Mouse (Mus musculus) cerebellum, adult 9-11 months (tissue): Measurements from ENCODE around the gene Sec22c.
A peak's percentile ranks its signal among the peaks of the same experiment; 100 is the strongest.

Source experiments
- DNase-seq: peaks from one replicate; pipeline ENCODE4 v3.0.0; 2022

Sec22c gene

DNA sequence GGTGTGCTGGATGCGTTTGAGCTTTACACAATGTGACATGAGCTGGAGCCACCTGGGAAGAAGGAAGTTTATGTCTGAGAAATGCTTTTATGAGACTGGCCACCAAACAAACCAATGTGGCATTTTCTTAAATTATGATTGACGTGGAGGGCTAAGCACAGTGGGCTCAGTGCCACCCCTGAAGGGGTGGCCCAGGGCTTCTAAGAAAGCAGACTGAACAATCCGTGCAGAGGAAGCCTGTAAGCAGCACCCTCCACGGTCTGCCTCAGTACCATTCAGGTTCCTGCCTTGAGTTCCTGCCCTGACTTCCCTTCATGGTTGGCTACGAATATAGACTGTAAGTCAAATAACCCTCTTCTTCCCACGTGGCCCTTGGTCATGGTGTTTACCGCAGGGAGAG lies 14.6 kb downstream of the Sec22c start:
- DNase-seq: no peak

DNA sequence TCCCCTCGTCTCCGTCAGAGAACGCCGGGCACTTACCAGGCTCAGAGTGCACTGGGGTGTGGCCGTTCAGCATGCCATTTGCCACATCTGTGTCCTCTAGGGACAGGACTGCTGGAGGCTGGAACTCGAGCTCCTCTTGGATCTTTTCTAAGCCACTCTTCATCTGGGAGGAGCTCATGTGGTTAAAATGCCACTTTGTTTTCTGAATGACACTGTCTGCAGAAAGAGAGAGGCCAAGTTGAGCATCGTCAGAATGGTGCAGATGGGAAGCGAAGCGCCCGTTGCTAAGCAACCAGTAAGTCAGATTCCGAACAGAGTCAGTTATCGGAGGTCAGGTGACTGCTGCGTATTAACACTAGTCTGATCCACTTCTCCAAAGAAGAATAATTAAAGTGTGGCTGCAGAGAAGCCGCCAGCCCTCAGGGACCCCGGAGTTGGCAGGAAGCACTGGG lies 15.1 kb downstream of the Sec22c start:
- DNase-seq: no peak

- DNase-seq: no peak
Observed at GRCm38 (mm10) chr9:121684702-121685101, 20.6 kb downstream of the Sec22c start.

- no peak for DNase-seq
Observed at GRCm38 (mm10) chr9:121682037-121682680, 23.1 kb downstream of the Sec22c start.

- no peak for DNase-seq
Observed at GRCm38 (mm10) chr9:121681191-121681590, 24.1 kb downstream of the Sec22c start.

GRCm38 (mm10) chr9:121679549-121679948 lies 25.7 kb downstream of the Sec22c start:
- peak; percentile 40 for DNase-seq

GRCm38 (mm10) chr9:121677476-121677875 lies 27.8 kb downstream of the Sec22c start:
- DNase-seq: no peak

GRCm38 (mm10) chr9:121677069-121677468 lies 28.2 kb downstream of the Sec22c start:
- no peak for DNase-seq

GRCm38 (mm10) chr9:121675556-121675955 lies 29.7 kb downstream of the Sec22c start:
- no peak for DNase-seq

- DNase-seq: no peak
Observed at GRCm38 (mm10) chr9:121675011-121675410, 30.3 kb downstream of the Sec22c start.

DNA sequence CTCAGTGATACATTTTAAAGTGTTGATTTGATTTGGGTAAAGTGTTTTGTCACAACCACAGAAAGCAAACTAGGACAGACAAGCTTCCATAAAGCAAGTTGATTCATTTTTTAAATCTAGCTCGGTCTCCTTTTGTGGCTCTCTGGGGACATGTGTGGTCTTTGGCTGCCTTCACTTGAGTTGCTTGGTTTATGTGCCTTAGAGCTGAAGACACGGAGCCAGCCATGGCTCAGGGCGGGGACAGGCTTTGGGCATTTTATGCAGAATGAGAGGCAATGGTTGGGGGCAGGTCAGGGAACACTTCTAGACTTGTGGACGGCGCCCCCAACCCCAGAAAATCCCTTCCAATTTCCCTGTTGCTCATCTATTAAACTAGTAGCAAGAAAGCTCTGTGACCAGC lies 31.6 kb downstream of the Sec22c start:
- DNase-seq: no peak

DNA sequence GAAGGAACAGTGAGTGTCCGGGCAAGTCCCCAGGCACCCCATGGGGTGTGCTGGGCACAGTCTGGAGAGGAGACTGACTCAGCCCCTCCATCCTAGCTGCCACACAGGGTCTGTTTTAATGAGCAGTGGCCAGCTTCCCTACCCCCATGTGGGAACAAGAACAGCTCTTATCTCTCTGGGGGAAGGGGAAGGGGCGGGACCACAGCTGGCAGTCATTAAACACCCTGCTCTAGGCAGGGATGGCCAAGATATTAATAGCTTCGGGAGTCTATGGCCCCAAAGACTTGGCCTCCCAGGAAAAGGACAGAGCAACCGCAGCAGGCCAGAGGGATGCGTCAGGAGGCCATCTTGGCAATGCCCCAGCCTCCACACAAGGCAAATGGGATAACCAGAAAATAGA lies 33.0 kb downstream of the Sec22c start:
- DNase-seq: no peak

DNA sequence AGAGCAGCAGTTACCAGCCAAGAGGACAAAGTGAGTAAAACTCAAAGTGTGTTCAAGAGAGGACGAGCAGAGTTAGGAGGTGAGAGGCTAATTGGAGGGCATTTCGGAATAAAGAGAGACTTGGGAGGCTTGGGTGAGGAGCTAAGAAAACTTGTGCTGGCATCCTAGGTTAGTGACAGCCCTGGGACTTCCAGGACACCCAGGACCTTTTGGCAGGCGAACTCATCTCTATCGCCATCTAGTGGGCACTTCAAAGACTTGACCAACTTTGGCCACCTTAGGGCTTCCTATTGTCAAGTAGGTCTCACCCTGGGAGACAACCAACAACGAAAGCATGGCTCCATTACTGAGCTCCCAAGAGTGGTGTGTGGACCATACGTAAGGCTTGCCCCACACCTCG lies 34.0 kb downstream of the Sec22c start:
- peak; percentile 62 for DNase-seq

DNA sequence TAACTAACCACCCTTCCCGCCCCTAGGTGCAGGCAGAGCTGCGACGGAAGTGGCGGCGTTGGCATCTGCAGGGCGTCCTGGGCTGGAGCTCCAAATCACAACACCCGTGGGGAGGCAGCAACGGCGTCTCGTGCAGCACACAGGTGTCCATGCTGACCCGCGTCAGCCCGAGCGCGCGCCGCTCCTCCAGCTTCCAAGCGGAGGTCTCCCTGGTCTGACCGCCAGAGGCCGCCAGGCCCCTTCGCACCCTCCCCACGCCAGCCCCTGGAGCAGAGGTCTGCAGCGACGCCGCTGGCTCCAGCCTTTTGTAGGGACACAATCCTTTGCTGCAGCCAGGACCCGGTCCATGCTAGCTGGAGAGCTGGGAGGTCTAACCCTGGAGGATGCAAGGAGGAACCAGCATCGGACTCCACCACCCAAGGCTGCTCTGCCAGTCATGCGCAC lies 35.9 kb downstream of the Sec22c start:
- DNase-seq: no peak

DNA sequence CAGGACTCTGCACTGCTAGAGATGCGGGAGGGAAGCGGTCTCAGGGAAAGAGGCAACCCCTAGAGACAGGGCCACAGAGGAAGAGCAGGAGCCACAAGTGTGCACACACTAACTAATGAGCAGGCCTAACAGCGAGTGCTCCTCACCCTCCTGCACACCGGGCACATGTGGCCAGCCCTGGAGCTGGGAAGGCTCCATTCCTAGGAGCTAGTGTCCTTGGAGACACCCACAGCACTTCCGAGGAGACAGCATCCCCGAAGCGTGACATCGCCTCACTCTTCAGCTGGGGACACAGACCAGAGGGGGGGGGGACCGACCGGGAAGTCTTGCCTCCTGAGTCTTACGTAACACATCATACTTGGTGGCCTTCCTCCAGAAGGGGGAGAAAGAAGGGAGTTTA lies 37.5 kb downstream of the Sec22c start:
- DNase-seq: no peak

DNA sequence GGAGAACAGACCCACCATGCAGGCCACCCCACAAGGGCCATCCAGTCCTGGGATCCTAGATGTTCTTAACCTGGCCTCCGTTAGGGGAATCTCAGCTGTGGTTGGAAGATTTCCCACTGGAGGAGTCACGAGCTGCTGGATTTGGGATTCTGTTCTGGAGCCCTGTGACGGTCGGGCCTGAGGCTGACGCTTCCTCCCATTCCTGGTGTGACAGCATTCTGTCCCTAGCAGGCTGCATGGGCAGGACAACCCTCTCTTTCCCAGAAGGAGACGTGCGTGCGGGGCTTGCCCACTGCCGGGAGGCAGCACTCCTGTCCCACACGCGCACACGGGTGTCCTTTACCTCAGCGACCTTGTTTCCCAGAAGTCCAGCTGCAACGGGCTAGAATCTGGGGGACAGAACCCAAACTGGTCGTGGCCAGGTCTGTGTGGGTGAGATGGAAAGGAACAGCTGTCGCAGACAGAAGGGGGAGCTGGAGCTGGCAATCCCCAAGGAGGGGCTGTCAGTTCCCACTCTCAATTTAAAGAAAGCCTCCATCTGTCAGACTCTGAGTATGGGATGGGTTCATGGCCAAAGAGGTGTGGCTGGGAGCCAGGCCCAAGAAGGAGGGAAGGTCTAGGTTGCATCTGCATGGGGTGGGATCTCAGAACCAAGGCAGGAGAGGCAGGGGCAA lies 38.2 kb downstream of the Sec22c start:
- DNase-seq: no peak

GRCm38 (mm10) chr9:121664104-121664503 lies 41.2 kb downstream of the Sec22c start:
- DNase-seq: no peak

GRCm38 (mm10) chr9:121663467-121663866 lies 41.8 kb downstream of the Sec22c start:
- no peak for DNase-seq

GRCm38 (mm10) chr9:121659791-121660190 lies 45.5 kb downstream of the Sec22c start:
- no peak for DNase-seq

DNA sequence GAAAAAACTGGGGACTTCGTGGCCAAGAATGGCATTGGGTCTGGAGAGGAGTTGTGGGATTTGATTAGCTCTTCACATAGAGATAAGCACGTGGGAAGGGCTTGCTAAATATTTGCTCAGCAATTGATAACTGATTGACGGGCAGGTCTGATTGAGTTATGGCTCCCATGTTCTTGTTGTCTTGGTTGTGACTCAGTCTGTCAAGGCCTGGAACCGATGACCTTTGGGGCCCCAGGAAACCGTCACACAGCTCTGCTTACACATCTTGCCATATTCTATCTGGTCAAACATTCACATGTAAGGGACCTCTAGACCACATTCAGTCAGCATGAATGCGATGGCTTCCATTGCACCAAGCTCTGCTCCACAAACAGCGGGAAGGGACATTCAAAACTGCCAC lies 47.0 kb downstream of the Sec22c start:
- no peak for DNase-seq

GRCm38 (mm10) chr9:121657143-121657542 lies 48.1 kb downstream of the Sec22c start:
- no peak for DNase-seq

- DNase-seq: no peak
Observed at GRCm38 (mm10) chr9:121656322-121656721, 49.0 kb downstream of the Sec22c start.

- DNase-seq: no peak
Observed at GRCm38 (mm10) chr9:121653668-121654067, 51.6 kb downstream of the Sec22c start.

DNA sequence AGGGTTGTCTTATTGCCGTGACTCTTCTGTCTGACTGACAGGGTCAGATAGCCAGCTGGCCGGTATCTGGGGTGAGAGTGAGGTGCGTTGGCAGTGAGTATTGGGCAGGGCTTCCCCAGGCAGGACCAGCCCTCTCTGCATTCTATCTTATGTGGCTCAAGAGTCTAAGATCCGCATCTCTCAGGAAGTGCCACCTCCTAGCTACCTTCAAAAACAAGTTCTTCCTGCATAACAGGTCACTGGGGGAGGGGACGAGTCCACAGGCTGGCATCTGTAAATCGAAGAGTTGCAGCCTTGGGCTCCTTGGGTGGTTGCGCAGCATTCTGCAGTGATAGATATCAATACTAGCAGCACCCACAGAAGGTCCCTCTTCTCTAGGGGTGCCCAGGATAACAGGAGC lies 58.3 kb downstream of the Sec22c start:
- no peak for DNase-seq

GRCm38 (mm10) chr9:121644855-121645254 lies 60.4 kb downstream of the Sec22c start:
- no peak for DNase-seq
